Mouse (Mus musculus) MN1 (cell line): ENCODE data around the gene Bpifb4.
A peak's percentile ranks its signal among the peaks of the same experiment; 100 is the strongest.

Experiments
- DNase-seq: peaks from one replicate; pipeline ENCODE4 v3.0.0-alpha.2; 2016; ENCODE audit warnings: low spot score

Gene Bpifb4

GRCm38 (mm10) chr2:154005094-154005493, 67.1 kb downstream of the Bpifb4 start:
- peak; percentile 3 for DNase-seq

GRCm38 (mm10) chr2:154005734-154006133, 67.7 kb downstream of the Bpifb4 start:
- peak; percentile 2 for DNase-seq

GRCm38 (mm10) chr2:154006331-154006730, 68.3 kb downstream of the Bpifb4 start:
- peak; percentile 4 for DNase-seq

GRCm38 (mm10) chr2:154007381-154007780, 69.4 kb downstream of the Bpifb4 start:
- no peak for DNase-seq

GRCm38 (mm10) chr2:154007965-154008364, 70.0 kb downstream of the Bpifb4 start, which contains the start of gene Bpifa2:
Gene Bpifa2, plus strand, starts transcription at chr2:154008265.
- DNase-seq, result peak; percentile 3
